Mouse (Mus musculus) brain, embryonic 14.5 days (tissue): ENCODE data around the gene Olfr643.

ENCODE experiments used
- CTCF ChIP-seq: fragments of 200-500 bp; IDR thresholded peaks from 2 replicates; pipeline ENCODE4 v1.5.1; 2012; ENCODE audit warnings: inconsistent platforms, mild to moderate bottlenecking, moderate library complexity, borderline replicate concordance; ENCODE audit not compliant: insufficient read depth, insufficient read length; ENCODE audit errors: extremely low read depth
- POLR2A ChIP-seq: fragments of 200-500 bp; IDR thresholded peaks from 2 replicates; pipeline ENCODE4 v1.6.1; 2012; ENCODE audit warnings: mild to moderate bottlenecking, inconsistent platforms, borderline replicate concordance; ENCODE audit not compliant: poor library complexity, insufficient read depth, insufficient read length, severe bottlenecking; ENCODE audit errors: extremely low read depth

DNA sequence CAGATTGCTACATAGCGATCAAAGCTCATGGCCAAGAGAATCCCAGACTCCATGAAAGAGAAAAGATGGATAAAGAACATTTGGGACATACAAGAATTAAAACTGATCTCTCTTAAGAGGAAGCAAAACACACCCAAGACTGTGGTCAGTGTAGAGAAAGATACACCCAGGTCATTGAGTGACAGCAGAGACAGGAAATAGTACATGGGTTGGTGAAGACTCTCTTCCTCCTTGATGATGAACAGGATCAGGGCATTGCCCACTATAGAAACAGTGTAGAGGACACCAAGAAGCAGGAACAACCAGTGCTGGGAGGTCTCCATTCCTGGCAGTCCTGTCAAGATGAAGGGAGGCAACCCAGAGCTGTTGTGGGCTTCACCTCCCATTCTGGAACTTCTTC is 78.0 kb downstream of the Olfr643 start:
- no peak for TF ChIP-seq CTCF
- TF ChIP-seq POLR2A: no peak
